In genomic region chr3:95893606-95894316, GRCm38 (mm10) we compare ENCODE assay signal across 8 mouse cellular contexts. TPM values are rescaled to one million over a fixed set of nuclear protein-coding genes. Genes with fewer than 3 reads are reported as not detected.
DNase-seq lines count a peak whose midpoint lies in the region; ATAC-seq and TF ChIP-seq lines count a peak whose summit lies in the region.
"Not testable (repeated sequence)": the region's sequence is repeated elsewhere in the genome, so short reads cannot be mapped to it uniquely, and the experiment has no call there.

Aph1a (plus strand) TSS chr3:95893969.

- peak; percentile 99 for ATAC-seq in activated CD4-positive, CD25-positive, alpha-beta regulatory T cell, adult 4 months
- ATAC-seq in inflammation-experienced regulatory T-cells, adult 6 months = peak; percentile 99
- peak; percentile 99 for ATAC-seq in megakaryocyte-erythroid progenitor cell, adult 5-6 weeks (replicated peaks; ENCODE audit: low FRiP score, low TSS enrichment, poor library complexity, severe bottlenecking)

- not testable (repeated sequence) for TF ChIP-seq CTCF in cortical plate, adult 2 months (IDR thresholded peaks at IDR 0.05; ENCODE audit: extremely low read depth, insufficient read depth, low read length)

- DNase-seq in gastrocnemius, postnatal 10 days = peak; percentile 90
- peak; percentile 97 to 98 for DNase-seq in left cerebral cortex, postnatal 10 days (ENCODE audit: extremely low spot score in 1 of 2, low spot score in 2 of 2)
- DNase-seq in right cerebral cortex, postnatal 25 days = peak; percentile 96
- peak; percentile 95 to 96 for DNase-seq in urinary bladder, postnatal 4 days (ENCODE audit: low spot score in 2 of 2)

- peak within 1 kb of the TSS; percentile 95 for H3K27ac ChIP-seq in cortical plate, adult 2 months (ENCODE audit: insufficient read depth, low read length)

- H3K4me1 ChIP-seq in cortical plate, adult 2 months (ENCODE audit: control insufficient read depth, insufficient read depth, low read length) = not testable (repeated sequence)

- intact Hi-C loops in left cerebral cortex, postnatal 10 days (cut with DNase I) = not testable (repeated sequence)

- peak; percentile 78 for TF ChIP-seq POLR2A in cortical plate, adult 2 months (IDR thresholded peaks at IDR 0.05; ENCODE audit: extremely low read depth, insufficient read depth, low read length)

- H3K4me3 ChIP-seq in cortical plate, adult 2 months (ENCODE audit: insufficient read depth, low read length) = peak within 1 kb of the TSS; percentile 96

RNA-seq across cellular contexts. Expression of gene Aph1a, which starts in this region (rescaled TPM):
- 10 to 100 TPM; 32.2 to 44.2 TPM for polyA plus RNA-seq in activated CD4-positive, CD25-positive, alpha-beta regulatory T cell, adult 4 months (2017; shearing (Covaris generic))
- polyA plus RNA-seq in cortical plate, adult 2 months (2012; rRNA removed) = 68.6 and 71.6 TPM in 2 replicates
- 10 to 100 TPM; 66.1 to 72.1 TPM for total RNA-seq in gastrocnemius, postnatal 10 days (2021)
- polyA plus RNA-seq in inflammation-experienced regulatory T-cells, adult 6 months (2017; shearing (Covaris generic)) = 10 to 100 TPM; 17.9 to 46.2 (median 27.0) TPM
- 10 to 100 TPM; 88.4 to 92.6 TPM for total RNA-seq in left cerebral cortex, postnatal 10 days (2021)
- total RNA-seq in megakaryocyte-erythroid progenitor cell, adult 5-6 weeks (2014; fragmentation: Nextera tagmentation) = 35.7 and 42.8 TPM in 2 replicates
- 16.2 and 21.1 TPM in 2 replicates for total RNA-seq in megakaryocyte-erythroid progenitor cell, adult 5-6 weeks (2017)

Comparison
In these comparisons a context has a peak if more than half of its experiments do, and no peak if none do; other contexts are left out.
1. Peak in every context shown above with its lines: DNase-seq, ATAC-seq, H3K4me3 ChIP-seq and H3K27ac ChIP-seq.